ENCODE assay signal across 11 mouse cellular contexts in the genomic region with DNA sequence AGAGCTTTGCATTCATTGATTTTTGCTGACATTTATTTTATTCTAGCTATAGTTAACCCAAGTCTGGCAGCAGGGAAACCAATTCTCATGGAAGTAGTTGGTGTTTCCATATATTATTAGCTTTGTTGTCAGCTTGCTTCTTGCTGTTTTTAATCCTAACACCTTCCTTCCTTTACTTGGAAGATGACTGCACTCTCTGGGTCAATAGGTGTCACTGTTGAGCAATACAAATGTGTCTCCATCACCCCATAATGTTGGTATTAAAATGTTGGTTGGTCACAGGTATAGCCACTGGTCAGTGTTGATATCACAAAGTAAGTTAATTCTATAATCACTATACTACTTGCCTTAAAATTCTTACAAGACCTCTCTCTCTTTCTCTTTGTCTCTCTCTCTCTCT.
A peak's percentile ranks its signal among the peaks of the same experiment; 100 is the strongest.
DNase-seq lines count a peak whose midpoint lies in the region.
"Had no signal": no experiment of that assay in that cellular context is flagged by ENCODE, and none has a peak within 500 bp of the region (broad histone marks: within the 10 kb centered on the region; RNA-seq: fewer than 3 reads in every experiment).

No protein-coding gene starts in this region.

- no peak overlapping the region for H3K4me3 ChIP-seq in limb, embryonic 10.5 days
- H3K4me3 ChIP-seq: forebrain, embryonic 10.5 days; limb, embryonic 13.5 days; myocyte had no signal

- DNase-seq in adrenal gland, adult 2 months, result peak; percentile 20
- DNase-seq in adrenal gland, postnatal 4 days (ENCODE audit: low spot score in 2 of 2), result no peak
- DNase-seq in kidney, postnatal 14 days, result peak; percentile 21
- no peak for DNase-seq in kidney, postnatal 10 days
- peak; percentile 75 for DNase-seq in 3T3-L1 (ENCODE audit: low read depth, low spot score)
- peak; percentile 37 for DNase-seq in brain, adult 2 months (ENCODE audit: low read depth, low spot score)
- no peak for DNase-seq in c-Kit-positive CD71-positive TER-119-positive erythroid progenitor cells, embryonic 14.5 days (ENCODE audit: low spot score)
- no peak for DNase-seq in limb, embryonic 10.5 days (ENCODE audit: low spot score)

- no peaks in the 10 kb centered on the region for H3K9me3 ChIP-seq in limb, embryonic 10.5 days (replicated peaks)
- H3K9me3 ChIP-seq: forebrain, embryonic 10.5 days; limb, embryonic 13.5 days had no signal

- no peak overlapping the region for H3K27ac ChIP-seq in limb, embryonic 10.5 days
- H3K27ac ChIP-seq: forebrain, embryonic 10.5 days; limb, embryonic 13.5 days had no signal

- peaks cover 2% of the 10 kb centered on the region; the same call in 1 of the 2 replicates for H3K4me1 ChIP-seq in limb, embryonic 10.5 days
- H3K4me1 ChIP-seq: limb, embryonic 13.5 days had no signal

- H3K36me3 ChIP-seq in limb, embryonic 10.5 days, result no peaks in the 10 kb centered on the region
- H3K36me3 ChIP-seq: forebrain, embryonic 10.5 days; limb, embryonic 13.5 days had no signal

- H3K27me3 ChIP-seq in limb, embryonic 10.5 days (ENCODE audit: low read depth, poor library complexity, severe bottlenecking), result no peaks in the 10 kb centered on the region
- H3K27me3 ChIP-seq: limb, embryonic 13.5 days had no signal

Comparison
In these comparisons a context has a peak if more than half of its experiments do, and no peak if none do; other contexts are left out.
1. DNase-seq: peak in adrenal gland, adult 2 months (single experiment), kidney, postnatal 14 days (single experiment), 3T3-L1 (single experiment) and brain, adult 2 months (single experiment); none in adrenal gland, postnatal 4 days (0 of 2), kidney, postnatal 10 days (single experiment), c-Kit-positive CD71-positive TER-119-positive erythroid progenitor cells, embryonic 14.5 days (single experiment) and limb, embryonic 10.5 days (single experiment).